Mouse (Mus musculus) cortical plate, adult 2 months (tissue): ENCODE measurements around the gene Tpte.

Experiments
- CTCF ChIP-seq: fragments of 200-500 bp; IDR thresholded peaks from 2 replicates; pipeline ENCODE4 v1.5.1; 2011; ENCODE audit warnings: mild to moderate bottlenecking, control low read depth, low read length; ENCODE audit not compliant: insufficient read depth; ENCODE audit errors: extremely low read depth
- POLR2A ChIP-seq: fragments of 200-500 bp; IDR thresholded peaks from 2 replicates; pipeline ENCODE4 v1.6.1; 2011; ENCODE audit warnings: mild to moderate bottlenecking, low read length, control low read depth; ENCODE audit not compliant: insufficient read depth; ENCODE audit errors: extremely low read depth

GRCm38 (mm10) chr8:22335426-22335825 lies 52.2 kb downstream of the Tpte start:
- TF ChIP-seq POLR2A (no peak), CTCF (no peak)
